8 mouse cellular contexts compared by ENCODE assay signal in the genomic region with DNA sequence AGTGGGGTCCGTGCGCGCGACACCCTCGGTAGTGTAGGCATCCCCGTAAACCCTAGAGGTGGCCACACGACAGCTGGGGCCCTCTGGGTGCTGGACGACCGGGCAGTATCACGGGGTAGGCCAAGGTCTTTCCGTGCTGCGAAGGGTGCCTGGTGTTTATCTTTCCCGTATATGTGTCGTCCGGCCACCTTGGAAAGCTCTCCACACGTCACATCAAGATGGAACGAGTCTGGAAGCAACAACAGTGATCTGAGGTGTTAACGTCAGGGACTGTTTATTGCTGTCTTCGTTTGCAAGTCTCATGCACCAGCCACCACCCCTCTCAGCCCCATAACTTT. TPM values are rescaled to one million over a fixed set of nuclear protein-coding genes. Genes with fewer than 3 reads are reported as not detected.
DNase-seq lines count a peak whose midpoint lies in the region; ATAC-seq and TF ChIP-seq lines count a peak whose summit lies in the region.

No protein-coding gene starts in this region.

- H3K9ac ChIP-seq in limb, embryonic 13.5 days = peak overlapping the region; percentile 93

- DNase-seq in gastrocnemius, adult 2 months = no peak
- no peak for DNase-seq in gastrocnemius, adult 18-20 months (ENCODE audit: low spot score)
- DNase-seq in CD4-positive helper T cell, adult 2 months (ENCODE audit: low read depth, low spot score) = peak; percentile 65
- DNase-seq in left cerebral cortex, postnatal 14 days (ENCODE audit: low spot score in 2 of 2) = no peak
- DNase-seq in urinary bladder, postnatal 25 days (ENCODE audit: low spot score) = no peak

- 0% methylated on average over 19 of the region's 19 CpGs for WGBS in limb, embryonic 13.5 days

- H3K4me3 ChIP-seq in gastrocnemius, adult 2 months = peak overlapping the region; percentile 85
- H3K4me3 ChIP-seq in embryonic fibroblast, embryonic 13.5 days (ENCODE audit: insufficient read depth, low read length) = peak overlapping the region; percentile 83
- peak overlapping the region; percentile 92 for H3K4me3 ChIP-seq in limb, embryonic 13.5 days

- H3K4me2 ChIP-seq in limb, embryonic 13.5 days (replicated peaks) = peak overlapping the region; percentile 82

- no peak for TF ChIP-seq POLR2A in embryonic fibroblast, embryonic 13.5 days (IDR thresholded peaks at IDR 0.05; ENCODE audit: low read depth, low read length)

- intact Hi-C loops in gastrocnemius, adult 2 months (cut with DNase I) = loop anchor here (10.0 kb wide), 1 partner anchor 341 kb away; a partner anchor contains a TSS
- intact Hi-C loops in left cerebral cortex, postnatal 14 days (cut with DNase I) = loop anchor here (5.0 kb wide), 1 partner anchor 38 kb away; a partner anchor contains a TSS

- peak overlapping the region; percentile 98 for H3K27ac ChIP-seq in gastrocnemius, adult 2 months
- H3K27ac ChIP-seq in embryonic fibroblast, embryonic 13.5 days (ENCODE audit: insufficient read depth, low read length) = peak overlapping the region; percentile 94
- H3K27ac ChIP-seq in limb, embryonic 13.5 days = peak overlapping the region; percentile 94

- no peak for TF ChIP-seq CTCF in gastrocnemius, adult 2 months (IDR thresholded peaks at IDR 0.05)
- TF ChIP-seq CTCF in embryonic fibroblast, embryonic 13.5 days (IDR thresholded peaks at IDR 0.05; ENCODE audit: borderline replicate concordance, insufficient read depth, low read length) = no peak

- no peak for ATAC-seq in limb, embryonic 13.5 days (ENCODE audit: low FRiP score, low read depth)
- ATAC-seq in neutrophil, adult 5-6 weeks (ENCODE audit: extremely low read depth, insufficient number of reproducible peaks, low FRiP score, poor library complexity, severe bottlenecking) = peak; percentile 10; the same call in 1 of the 2 replicates

- H3K4me1 ChIP-seq in embryonic fibroblast, embryonic 13.5 days (ENCODE audit: control insufficient read depth, insufficient read depth, low read length) = no peaks in the 10 kb centered on the region
- peaks cover 22% of the 10 kb centered on the region for H3K4me1 ChIP-seq in limb, embryonic 13.5 days

- H3K36me3 ChIP-seq in limb, embryonic 13.5 days = no peaks in the 10 kb centered on the region

- H3K27me3 ChIP-seq in limb, embryonic 13.5 days = no peaks in the 10 kb centered on the region

- no peaks in the 10 kb centered on the region for H3K9me3 ChIP-seq in limb, embryonic 13.5 days

RNA-seq across cellular contexts. Expression of a gene that starts 1.0 kb away (rescaled TPM):
- 10 to 100 TPM; 42.3 to 44.5 TPM for total RNA-seq in gastrocnemius, adult 2 months (2021)
- total RNA-seq in gastrocnemius, adult 18-20 months (2021) = 10 to 100 TPM; 40.7 to 45.6 TPM
- polyA plus RNA-seq in embryonic fibroblast, embryonic 13.5 days (2011; ENCODE audit: insufficient read length, low read depth, missing spikeins) = 101 and 104 TPM in 2 replicates
- polyA plus RNA-seq in limb, embryonic 13.5 days (2015; fragmentation: Nextera tagmentation; extraction: Ambion mirVana) = 141 and 150 TPM in 2 replicates
- total RNA-seq in neutrophil, adult 5-6 weeks (2017) = 148 and 173 TPM in 2 replicates
- total RNA-seq in left cerebral cortex, postnatal 14 days (2021) = 10 to 100 TPM; 84.2 to 86.8 TPM

RNA-seq across cellular contexts. Expression of a gene that starts 11.4 kb away (rescaled TPM):
- 1 to 10 TPM; 1.0 to 1.5 TPM for total RNA-seq in gastrocnemius, adult 2 months (2021)
- total RNA-seq in gastrocnemius, adult 18-20 months (2021) = 1 to 10 TPM in 1 of 2 experiments, under 1 TPM in 1; 0.89 to 1.4 TPM
- 11.1 and 16.1 TPM in 2 replicates for polyA plus RNA-seq in embryonic fibroblast, embryonic 13.5 days (2011; ENCODE audit: insufficient read length, low read depth, missing spikeins)
- polyA plus RNA-seq in limb, embryonic 13.5 days (2015; fragmentation: Nextera tagmentation; extraction: Ambion mirVana) = 8.4 and 10.2 TPM in 2 replicates
- 0.23 and 0.37 TPM in 2 replicates for total RNA-seq in neutrophil, adult 5-6 weeks (2017)
- total RNA-seq in left cerebral cortex, postnatal 14 days (2021) = 10 to 100 TPM; 22.8 to 26.0 TPM

RNA-seq across cellular contexts. Expression of a gene that starts 29.0 kb away (rescaled TPM):
- under 1 TPM; 0.41 to 0.67 TPM for total RNA-seq in gastrocnemius, adult 2 months (2021)
- total RNA-seq in gastrocnemius, adult 18-20 months (2021) = under 1 TPM; 0.07 to 0.25 TPM
- 1.0 and 1.2 TPM in 2 replicates for polyA plus RNA-seq in embryonic fibroblast, embryonic 13.5 days (2011; ENCODE audit: insufficient read length, low read depth, missing spikeins)
- polyA plus RNA-seq in limb, embryonic 13.5 days (2015; fragmentation: Nextera tagmentation; extraction: Ambion mirVana) = 1.0 and 1.1 TPM in 2 replicates
- total RNA-seq in neutrophil, adult 5-6 weeks (2017) = 0.12 and 0.61 TPM in 2 replicates
- 10 to 100 TPM; 67.0 to 70.7 TPM for total RNA-seq in left cerebral cortex, postnatal 14 days (2021)

RNA-seq across cellular contexts. Expression of a gene that starts 36.6 kb away (rescaled TPM):
- 10 to 100 TPM; 17.7 to 19.8 TPM for total RNA-seq in gastrocnemius, adult 2 months (2021)
- total RNA-seq in gastrocnemius, adult 18-20 months (2021) = 10 to 100 TPM; 16.1 to 16.8 TPM
- 17.2 and 21.1 TPM in 2 replicates for polyA plus RNA-seq in embryonic fibroblast, embryonic 13.5 days (2011; ENCODE audit: insufficient read length, low read depth, missing spikeins)
- 30.5 and 34.3 TPM in 2 replicates for polyA plus RNA-seq in limb, embryonic 13.5 days (2015; fragmentation: Nextera tagmentation; extraction: Ambion mirVana)
- 37.0 and 38.5 TPM in 2 replicates for total RNA-seq in neutrophil, adult 5-6 weeks (2017)
- total RNA-seq in left cerebral cortex, postnatal 14 days (2021) = 100 to 1,000 TPM; 105 TPM

RNA-seq across cellular contexts. Expression of a gene that starts 52.4 kb away (rescaled TPM):
- total RNA-seq in gastrocnemius, adult 2 months (2021) = 1 to 10 TPM in 1 of 2 experiments, under 1 TPM in 1; 0.64 to 3.0 TPM
- total RNA-seq in gastrocnemius, adult 18-20 months (2021) = 1 to 10 TPM in 1 of 2 experiments, under 1 TPM in 1; 0.53 to 1.8 TPM
- 80.7 and 93.1 TPM in 2 replicates for polyA plus RNA-seq in embryonic fibroblast, embryonic 13.5 days (2011; ENCODE audit: insufficient read length, low read depth, missing spikeins)
- 17.1 and 19.1 TPM in 2 replicates for polyA plus RNA-seq in limb, embryonic 13.5 days (2015; fragmentation: Nextera tagmentation; extraction: Ambion mirVana)
- total RNA-seq in neutrophil, adult 5-6 weeks (2017) = 0.74 and 0.93 TPM in 2 replicates
- total RNA-seq in left cerebral cortex, postnatal 14 days (2021) = 1 to 10 TPM; 1.2 to 2.4 TPM

Comparison
In these comparisons a context has a peak if more than half of its experiments do, and no peak if none do; other contexts are left out.
1. RNA of a gene that starts 11.4 kb away (total RNA-seq): 22.8 to 26.0 TPM in left cerebral cortex, postnatal 14 days; 1.0 to 1.5 TPM in gastrocnemius, adult 2 months, 0.89 to 1.4 TPM in gastrocnemius, adult 18-20 months and 0.23 to 0.37 TPM in neutrophil, adult 5-6 weeks; every median in the first group is over 4 times any median in the second.
2. RNA of a gene that starts 29.0 kb away (total RNA-seq): 67.0 to 70.7 TPM in left cerebral cortex, postnatal 14 days; 0.41 to 0.67 TPM in gastrocnemius, adult 2 months, 0.07 to 0.25 TPM in gastrocnemius, adult 18-20 months and 0.12 to 0.61 TPM in neutrophil, adult 5-6 weeks; every median in the first group is over 10 times any median in the second.
3. Peak in every context shown above with its lines, with median percentiles within 50 percentile points of each other: H3K27ac ChIP-seq and H3K4me3 ChIP-seq.